Mouse (Mus musculus): ENCODE measurements around the gene Parp16.
A peak's percentile ranks its signal among the peaks of the same experiment; 100 is the strongest.
"Not testable (repeated sequence)": the region's sequence is repeated elsewhere in the genome, so short reads cannot be mapped to it uniquely, and the experiment has no call there.

Gene Parp16

DNA sequence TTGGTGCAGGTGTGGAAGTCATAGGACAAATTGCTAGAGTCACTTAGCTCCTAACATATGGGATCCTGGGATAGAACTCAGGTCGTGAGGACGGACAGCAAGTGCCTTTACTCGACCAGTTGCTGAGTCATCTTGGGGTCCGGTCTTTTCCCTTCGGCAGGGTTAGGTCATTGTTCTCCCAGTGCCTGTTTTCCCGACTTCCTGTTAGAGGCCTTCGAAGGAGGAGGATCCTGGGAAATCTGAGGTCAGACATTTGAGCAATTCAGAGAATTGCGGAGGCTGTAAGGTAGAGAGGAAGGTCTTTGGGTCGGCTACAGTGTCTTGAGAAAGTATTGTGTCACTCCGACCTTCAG is 19.2 kb downstream of the Parp16 start:
- DNase-seq = no peak

DNA sequence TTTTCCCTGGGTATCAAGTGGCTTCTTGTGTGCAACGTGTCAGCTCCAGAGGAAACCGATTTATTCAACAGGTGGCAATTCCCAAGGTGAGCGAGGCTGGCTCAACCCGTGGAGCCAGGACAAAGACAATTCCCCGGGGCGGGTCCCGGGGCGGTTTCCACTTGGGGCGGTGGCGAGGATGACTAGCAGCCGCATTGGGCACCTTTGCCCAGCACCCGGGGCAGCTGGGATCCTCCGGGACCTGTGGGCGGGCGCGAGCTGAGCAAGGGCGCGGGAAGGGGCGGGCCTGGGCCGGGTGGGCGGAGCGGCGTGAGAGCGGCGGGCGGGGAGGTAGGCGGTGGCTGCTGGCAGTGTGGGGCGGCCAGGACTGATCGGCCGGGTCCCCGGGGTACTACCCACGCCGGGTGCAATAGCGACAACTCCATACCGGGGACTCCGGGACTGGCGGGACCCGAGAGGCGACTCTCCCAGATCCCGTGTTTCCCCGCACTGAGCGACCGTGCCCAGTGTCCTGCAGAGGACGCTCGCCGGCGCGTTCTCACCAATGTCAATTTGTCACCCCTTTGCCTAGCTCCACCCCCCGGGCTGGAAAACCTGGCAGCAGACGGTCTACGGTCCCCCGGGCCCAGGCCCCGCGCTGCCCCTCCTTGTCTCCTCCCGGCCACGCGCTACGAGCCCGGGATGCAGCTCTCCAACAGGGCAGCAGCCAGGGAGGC is 19.8 kb downstream of the Parp16 start:
- DNase-seq = peak; percentile 90 to 91

DNA sequence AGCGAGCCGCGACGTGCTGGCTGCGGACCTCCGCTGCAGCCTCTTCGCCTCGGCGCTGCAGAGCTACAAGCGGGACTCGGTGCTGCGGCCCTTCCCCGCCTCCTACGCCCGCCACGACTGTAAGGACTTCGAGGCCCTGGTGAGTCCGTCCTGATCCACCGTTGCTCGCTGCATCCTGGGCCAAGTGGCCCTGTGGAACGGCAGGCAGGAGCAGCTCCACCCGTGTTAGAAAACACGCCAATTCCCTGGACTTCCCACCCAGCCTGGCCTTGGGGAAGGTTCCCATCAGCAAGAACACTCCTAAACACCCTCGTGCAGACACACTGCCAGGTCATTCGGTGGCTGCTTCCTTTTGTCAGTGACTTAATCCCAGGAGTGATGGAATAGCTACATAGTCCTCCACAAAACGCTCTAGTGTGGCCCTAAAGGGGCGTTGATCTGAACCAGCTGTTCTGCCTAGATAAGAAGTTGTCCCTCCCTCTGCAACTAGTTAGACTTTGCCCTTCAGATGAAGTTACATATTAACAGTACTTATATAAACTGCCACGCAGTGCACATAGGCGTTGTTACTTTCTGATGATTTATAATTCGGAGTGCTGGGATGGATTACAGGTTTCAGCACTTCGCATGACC is 20.5 kb downstream of the Parp16 start:
- DNase-seq = no peak

DNA sequence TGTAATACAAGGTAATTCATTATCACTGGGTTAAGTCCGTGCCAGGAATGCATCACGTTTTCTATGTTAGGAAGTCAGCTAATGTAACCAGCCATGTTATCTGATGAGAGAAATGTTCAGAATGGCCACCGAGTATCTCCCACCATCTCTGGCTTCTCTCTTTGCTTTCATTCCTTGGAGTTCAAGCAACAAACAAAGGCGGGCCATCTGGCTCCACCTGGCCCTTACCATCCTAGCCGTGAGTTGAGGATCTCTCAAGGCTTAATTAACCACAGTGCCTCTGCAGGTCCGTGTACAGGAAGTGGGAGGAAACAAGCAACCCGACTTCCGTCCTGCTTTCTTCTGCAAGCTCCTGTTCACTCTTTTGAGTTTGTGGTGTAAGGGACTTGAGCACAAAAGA is 21.8 kb downstream of the Parp16 start:
- no peak for DNase-seq

DNA sequence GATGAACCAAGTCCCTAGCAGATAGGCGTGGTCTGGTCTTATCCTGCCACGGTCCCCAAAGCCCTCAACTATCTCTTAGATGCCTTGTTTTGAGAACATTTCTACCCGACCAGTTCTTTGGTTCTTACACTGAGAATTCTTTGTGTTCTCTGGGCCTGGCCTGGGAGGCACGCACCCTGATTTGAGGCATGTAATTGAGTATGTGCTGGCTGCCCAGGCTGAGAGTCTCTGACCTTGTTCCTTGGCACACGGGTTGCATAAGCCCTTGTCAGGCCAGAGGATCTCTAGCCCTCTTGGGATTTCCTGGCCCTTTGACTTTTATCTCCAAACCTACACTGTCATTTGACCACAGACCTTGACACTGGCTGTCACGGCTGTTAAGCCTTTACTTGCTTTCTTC is 22.5 kb downstream of the Parp16 start:
- no peak for DNase-seq

DNA sequence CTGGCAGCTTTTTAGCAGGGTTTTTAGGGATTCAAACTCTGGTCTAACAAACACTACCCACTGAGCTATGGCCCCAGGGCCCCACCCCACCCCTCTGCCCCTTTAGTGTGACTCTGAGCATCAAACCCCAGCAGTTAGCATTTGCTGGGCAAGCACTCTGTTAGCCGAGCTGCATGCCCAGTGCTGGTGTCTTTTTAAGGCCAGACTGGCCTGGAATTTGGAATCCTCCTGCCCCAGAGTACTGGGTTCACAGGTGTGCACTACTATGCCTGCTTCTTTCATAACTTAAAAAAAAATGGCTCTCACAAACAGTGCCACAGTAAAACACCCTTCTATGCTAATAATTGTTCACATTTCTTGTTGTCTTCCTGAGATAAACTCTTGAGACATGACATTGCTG is 23.8 kb downstream of the Parp16 start:
- DNase-seq = no peak

DNA sequence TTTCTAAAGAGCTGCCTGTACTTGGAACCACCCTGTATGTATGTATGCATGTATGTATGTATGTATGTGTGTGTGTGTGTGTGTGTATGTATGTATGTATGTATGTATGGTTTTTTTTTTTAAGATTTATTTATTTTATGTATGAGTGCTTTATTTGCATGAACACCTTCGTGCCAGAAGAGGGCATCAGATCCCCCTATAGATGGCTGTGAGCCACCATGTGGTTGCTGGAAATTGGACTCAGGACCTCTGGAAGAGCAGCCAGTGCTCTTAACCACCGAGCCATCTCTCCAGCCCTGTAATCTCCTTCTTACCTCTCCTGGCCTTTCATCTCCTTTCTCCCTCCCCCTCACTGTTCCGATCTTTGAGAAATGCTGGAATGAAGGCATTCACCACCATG is 25.2 kb downstream of the Parp16 start:
- not testable (repeated sequence) for DNase-seq

DNA sequence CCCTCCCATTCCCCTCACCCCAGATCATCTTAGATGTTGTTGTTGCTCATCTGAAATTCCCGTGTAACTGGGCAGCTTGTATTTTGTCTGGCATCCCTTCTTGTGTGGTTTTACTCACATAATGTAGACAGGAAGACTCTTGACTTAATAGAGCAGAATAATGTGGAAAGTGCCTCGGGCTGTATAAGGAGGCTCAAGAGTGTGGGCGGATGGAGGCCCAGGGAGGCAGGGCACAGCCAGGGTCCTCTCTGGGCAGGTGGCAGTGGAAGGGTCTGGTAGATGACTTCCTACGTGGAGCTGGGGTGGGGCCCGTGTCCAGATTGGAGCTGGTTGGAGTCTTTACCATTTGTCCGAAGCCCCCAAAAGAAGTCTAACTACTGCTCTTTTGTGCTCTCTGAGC is 28.8 kb downstream of the Parp16 start:
- DNase-seq = no peak

DNA sequence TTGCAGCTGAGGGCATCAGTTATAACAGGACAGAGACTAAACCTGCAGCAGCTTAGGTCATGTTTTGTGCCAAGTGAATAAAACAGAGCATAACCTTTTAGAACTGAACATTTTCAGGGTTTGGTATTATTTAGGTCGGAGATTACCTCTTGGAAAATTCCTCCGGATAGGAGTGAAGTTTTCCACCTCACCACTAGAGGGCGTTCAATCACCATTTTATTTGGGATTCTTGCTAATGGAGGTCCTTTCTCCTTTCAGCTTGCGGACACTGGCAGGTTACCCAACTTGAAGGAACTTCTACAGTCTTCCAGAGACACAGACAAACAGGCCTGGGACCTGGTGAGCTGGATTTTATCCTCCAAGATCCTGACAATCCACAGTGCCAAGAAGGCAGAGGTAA is 30.6 kb downstream of the Parp16 start:
- DNase-seq = peak; percentile 24 to 30

DNA sequence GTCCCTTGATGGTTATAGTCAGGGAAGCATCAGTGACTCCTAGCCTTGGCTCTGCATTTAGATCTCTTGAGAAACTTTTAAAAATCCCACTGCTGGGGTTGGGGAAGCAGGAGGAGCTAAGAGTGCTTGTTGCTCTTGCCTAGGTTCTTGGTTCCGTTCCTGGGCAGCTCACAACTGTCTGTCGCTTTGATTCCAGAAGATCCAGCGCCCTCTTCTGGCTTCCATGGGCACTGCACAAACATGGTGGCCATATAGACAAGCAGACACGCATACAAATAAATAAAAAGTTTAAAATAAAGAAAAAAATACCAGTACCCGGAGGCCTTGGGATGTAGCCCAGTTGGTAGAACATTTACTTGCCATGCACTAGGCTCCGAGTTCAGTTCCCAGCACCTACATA is 35.1 kb downstream of the Parp16 start:
- no peak for DNase-seq

DNA sequence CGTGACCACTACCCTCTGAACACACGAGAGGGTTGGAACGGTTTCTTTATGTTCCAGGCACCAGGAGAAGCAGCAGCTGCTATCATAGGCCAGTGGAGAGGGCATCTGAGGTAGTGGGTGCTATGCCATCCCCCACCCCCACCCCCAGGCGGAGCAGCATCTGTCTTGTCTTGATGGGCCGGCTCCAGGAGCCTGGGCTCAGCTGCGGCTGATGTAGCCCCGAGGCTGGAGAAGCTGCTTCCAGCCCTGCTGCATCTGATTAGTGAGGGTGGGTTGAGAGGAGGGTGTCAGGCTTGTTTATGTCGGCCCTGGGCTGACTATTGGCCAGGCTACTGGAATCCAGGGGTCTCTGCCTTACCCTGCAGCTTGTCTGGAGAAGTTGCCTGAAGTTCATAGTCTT is 36.1 kb downstream of the Parp16 start:
- no peak for DNase-seq

DNA sequence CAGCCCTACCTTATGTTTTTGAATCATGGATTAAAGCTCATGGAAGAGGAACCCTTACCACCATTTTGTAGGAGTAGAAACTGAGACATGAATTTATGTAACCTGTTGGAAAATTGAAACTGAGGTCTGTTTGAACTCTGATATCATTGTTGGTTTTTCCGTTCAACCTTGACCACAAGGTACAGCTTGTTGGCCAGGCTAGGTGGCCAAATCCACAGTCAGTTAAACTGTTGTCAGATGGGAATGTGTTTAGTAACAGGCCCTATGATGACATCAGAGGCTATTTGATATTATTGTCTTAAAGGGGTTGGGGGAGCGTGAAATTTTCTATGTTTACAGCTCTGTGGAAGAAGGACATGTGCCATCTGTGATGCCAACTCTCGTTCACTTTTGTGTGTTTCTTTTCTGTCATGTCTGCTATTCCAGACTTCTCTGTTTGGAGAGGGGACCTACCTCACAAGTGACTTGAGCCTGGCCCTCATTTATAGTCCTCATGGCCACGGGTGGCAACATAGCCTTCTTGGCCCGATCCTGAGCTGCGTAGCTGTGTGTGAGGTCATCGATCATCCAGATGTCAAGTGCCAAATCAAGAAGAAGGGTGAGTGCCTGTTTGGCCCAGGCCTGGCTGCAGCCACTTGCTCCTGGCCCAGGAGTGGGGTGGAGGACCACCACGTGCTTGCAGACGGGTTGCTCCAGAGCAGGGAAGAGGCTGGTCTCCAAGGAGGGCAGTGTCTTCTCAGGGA is 38.3 kb downstream of the Parp16 start:
- no peak for DNase-seq

DNA sequence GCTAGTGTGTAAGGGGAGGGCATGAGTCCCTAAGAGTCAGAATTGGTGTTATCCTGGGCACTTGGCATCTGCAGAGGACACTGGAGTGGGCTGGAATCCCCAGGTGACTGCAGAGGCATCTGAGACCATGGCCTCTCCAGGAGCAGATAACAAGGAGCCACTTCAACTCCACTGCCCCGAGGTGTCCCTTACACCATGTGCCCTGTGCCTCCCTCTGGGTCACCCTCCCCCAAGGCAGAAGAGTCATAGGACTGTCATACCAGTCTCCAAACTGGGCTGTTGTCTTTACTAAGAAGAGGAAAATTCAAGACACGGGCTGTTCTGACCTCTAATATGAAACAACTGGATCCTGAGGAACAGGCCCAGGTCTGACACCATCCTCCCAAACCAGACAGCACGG is 39.6 kb downstream of the Parp16 start:
- DNase-seq = no peak

DNA sequence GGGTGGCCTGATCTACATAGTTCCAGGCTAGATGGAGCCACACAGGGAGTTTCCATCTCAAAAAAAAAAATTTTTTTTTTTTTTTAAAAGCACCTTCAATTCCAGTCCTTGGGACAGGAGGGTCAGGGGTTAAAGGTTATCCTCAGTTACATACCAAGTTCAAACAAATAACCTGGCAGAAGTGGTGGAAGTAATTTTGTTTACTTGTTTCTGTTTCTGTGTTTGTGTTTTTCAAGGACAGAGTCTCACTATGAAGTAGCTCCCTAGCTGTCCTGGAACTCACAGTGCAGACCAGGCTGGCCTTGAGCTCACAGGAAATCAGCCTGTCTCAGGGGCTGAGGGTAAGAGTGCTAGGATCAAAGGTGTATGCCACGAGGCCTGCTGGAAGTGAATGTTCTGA is 40.4 kb downstream of the Parp16 start:
- DNase-seq = no peak

DNA sequence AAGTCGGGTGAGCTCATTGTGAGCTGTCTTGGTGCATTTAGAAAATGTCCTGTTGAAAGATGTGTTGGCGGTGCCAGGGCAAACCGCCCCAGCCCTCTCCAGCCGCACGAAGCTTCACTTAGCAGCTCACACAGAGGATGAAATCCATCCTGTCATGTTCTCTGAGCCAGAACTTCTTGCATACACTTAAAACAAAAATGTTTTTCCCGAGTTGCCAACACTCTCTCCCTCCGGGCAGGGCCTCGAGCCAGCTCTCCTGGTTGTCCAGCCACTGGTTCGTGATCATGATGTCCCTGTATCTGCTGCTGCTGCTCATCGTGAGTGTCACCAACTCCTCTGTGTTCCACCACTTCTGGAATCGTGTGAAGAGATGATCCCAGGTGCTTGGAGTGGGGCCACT is 42.5 kb downstream of the Parp16 start:
- DNase-seq = no peak

DNA sequence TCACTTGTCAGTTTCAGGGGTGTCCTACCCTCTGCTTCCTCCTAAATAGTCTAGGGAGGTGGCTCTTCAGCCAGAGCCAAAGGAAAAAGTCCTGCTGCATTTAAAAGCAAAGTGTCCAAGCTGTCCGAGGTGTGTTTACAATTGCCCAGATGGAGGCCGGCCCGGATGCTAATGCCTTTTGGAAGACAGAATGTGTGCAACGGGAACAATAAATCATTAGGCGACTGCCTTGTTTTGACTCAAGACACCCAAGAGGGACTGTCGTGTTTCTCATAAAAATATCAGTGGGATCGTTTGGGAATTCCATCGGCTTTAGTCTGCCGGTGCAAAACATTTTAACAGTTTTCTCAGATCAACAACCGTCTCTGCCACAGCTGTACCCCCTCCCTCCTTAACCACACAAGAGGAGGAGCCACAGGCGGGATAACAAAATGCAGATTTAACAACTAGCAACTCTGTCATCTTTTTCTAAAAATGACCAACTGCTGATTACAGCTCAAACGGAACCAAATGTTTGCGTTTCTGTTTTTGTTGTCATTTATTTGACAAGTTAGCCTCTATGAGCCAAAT is 43.1 kb downstream of the Parp16 start:
- no peak for DNase-seq

DNA sequence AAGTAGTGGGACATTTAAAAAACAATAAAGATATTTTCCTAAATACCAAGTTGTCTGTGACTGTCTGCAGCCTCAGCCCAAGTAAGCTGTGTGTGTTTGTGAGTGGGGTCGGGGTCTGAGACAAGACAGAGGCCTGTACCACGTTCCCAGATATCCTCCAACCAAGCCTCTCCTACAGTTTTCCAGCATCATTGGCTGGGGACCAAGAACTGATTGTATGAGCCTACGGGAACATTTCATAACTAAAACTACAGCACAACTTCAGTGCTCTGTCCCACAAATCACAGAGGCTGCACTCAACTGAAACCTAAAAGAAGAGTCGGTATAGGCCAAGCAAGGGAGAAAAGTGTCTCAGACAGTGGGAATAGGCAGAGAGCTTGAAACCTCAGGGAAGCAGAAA is 44.0 kb downstream of the Parp16 start:
- no peak for DNase-seq

DNA sequence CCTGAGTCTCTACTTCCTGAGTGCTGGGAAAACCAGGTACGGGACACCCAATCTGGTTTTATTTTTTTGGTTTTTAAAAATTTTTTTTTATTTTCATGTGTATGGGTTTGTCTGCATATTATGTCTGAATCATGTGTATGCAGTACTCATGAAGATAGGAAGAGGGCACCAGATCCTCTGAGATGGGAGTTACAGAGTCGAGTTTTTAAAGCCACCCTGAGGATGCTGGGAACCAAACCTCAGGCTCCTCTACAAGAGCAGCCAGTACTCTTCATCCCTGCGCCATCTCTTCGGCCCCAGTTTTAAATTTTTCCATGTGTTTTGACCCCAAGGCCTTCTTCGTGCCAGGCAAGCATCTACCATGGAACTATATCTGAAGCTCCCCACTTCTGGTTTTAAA is 44.6 kb downstream of the Parp16 start:
- no peak for DNase-seq

DNA sequence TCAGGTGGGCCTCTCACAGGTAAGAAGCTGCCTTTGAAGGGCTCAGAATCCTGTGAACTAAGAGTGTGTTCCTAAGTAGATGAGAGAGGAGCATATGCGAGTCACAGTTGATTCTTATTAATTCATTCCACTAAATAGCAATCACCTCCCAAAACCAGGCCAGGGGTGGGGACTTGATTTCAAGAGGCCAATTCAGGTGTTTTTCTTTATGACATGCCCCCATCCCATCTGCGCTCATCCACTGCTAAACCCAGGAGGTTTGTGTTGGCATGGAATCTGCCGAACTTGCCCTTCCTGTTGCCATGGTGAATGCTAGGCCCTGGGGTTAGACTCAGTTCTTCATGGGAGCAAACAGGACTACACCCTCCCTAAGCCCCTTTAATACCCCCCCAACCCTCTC is 45.4 kb downstream of the Parp16 start:
- DNase-seq = no peak

DNA sequence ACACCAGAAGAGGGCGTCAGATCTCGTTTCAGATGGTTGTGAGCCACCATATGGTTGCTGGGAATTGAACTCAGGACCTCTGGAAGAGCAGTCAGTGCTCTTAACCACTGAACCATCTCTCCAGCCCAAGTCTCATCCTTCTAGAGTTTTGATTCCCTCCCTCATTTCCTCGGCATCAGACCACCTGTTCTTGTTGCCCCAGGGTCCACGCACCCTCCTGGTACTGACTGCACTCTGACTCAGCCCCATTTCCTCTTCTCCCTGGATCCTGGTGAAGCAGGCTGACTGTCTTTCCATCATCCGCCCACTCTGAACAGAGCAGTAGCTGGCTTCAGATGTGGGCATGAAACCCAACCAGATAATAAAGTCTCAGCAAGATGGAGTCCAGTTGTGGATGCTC is 46.8 kb downstream of the Parp16 start:
- DNase-seq = no peak

DNA sequence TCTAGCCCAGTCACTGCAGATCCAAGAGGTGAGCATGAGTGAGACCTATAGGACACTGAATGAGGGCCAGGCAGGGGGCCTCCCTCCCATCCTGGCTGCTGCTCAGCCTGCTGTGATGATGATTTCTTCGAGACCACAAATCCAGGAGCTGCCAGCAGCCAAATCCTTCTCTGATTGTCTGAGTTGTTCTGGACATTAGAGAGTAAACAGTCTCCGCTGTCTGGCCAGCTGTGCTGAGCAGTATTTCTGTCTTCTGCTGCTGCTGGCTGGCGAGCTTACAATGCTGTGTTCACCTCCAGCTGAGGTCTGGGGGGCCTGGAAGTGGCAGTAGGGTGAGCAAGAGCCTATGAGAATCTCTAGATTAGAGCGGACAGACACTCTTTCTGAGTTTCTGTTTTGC is 48.1 kb downstream of the Parp16 start:
- no peak for DNase-seq

DNA sequence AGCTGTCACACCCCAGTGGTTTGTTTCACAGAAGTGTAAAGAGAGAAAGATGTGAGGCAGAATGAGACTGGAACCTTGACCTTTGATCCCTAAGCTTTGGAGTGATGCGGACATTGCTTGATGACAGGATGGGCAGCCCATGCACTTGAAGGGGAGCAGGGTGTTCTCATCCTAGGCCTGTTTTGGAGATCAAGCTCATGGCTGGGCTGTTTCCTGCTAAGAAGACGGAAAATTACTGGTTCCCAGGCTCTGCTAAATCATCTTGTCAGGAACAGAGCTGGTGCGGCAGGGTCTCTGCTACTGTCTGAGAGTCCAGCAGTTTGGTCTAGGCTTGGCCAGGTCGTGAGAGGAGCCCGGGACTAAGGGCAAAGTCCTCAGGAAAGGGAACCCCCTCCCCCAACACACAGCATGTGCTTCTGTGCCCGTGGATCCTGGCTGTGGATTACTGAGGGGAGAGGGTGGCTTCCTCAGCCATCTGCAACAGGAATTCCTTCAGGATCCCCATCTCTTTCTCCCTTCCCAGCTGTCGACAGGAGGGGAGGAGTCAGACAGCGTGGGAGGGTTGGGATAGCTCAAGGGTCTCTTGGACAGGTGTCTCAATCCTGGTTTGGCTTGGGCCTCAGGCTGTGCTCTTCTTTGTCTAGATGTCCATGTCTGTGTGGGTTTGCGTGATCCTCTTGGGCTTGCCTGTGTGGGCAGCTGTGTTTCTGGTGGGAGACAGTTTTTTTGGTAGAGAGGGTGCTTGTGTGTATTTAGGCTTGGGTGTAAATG is 49.1 kb downstream of the Parp16 start:
- no peak for DNase-seq
